Mouse (Mus musculus): ENCODE data around the gene Tubb1. TPM values are rescaled to one million over a fixed set of nuclear protein-coding genes. Genes with fewer than 3 reads are reported as not detected.
A peak's percentile ranks its signal among the peaks of the same experiment; 100 is the strongest.

The Tubb1 gene
- not detected in 2 replicates for polyA plus RNA-seq (2011; ENCODE audit: insufficient read depth, insufficient read length, low read depth, missing spikeins)

DNA sequence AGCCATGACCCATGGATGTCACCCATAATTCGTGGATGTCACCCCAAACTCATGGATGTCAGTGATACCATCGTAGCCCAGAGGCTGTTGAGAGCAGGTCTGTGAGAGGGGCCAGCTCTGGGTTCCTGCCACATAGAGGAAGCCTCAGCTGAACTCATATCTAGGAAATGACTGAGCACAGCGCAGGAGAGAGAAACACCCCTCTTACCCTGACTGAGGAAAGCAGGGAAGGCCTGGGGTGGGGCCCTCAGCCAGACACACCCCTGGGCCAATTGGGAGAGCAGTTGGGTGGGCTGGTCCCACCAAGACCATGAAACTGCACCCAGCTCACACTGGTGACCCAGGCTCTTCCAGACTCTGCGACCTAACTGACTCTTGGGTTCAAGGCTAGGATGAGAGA, at the start of gene Tubb1:
TSS of gene Tubb1 (plus strand) at position 343 of the 400 bp plus-strand sequence.
- no peak for TF ChIP-seq CTCF (IDR thresholded peaks at IDR 0.05; ENCODE audit: low read depth, low read length)
- no peak for TF ChIP-seq EP300 (IDR thresholded peaks at IDR 0.05; ENCODE audit: insufficient read depth, low read depth, low read length)
- TF ChIP-seq POLR2A (IDR thresholded peaks at IDR 0.05; ENCODE audit: insufficient read depth, low read length), result no peak

DNA sequence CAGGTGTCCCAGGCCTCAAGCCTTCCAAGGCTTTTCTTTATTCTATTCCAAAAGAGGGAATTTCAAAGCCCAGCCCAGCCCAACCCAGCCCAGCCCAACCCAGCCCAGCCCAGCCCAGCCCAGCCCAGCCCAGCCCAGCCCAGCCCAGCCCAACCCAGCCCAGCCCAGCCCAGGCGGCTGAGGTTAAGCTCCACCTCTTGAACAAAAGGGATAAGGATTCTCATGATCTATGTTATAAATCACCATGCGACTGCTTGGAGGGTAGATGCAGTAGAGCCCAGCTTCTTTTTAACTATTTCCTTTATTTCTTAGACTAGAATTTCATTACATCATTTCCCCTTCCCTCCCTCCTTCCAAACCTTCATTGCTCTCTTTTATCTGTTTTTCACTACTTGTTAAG, 40.3 kb upstream of the Tubb1 start:
- Histone ChIP-seq H3K4me1 (ENCODE audit: control insufficient read depth, insufficient read depth, low read length) (peaks cover 2% of the 10 kb centered on the region), H3K9me3 (replicated peaks; ENCODE audit: control insufficient read depth, insufficient read depth, low read length, poor library complexity, severe bottlenecking) (no peaks in the 10 kb centered on the region), H3K9ac (ENCODE audit: low read depth, poor library complexity, severe bottlenecking) (no peak overlapping the region), H3K36me3 (ENCODE audit: control insufficient read depth, insufficient read depth, low read length, poor library complexity, severe bottlenecking) (no peaks in the 10 kb centered on the region), H3K27me3 (ENCODE audit: control insufficient read depth, insufficient read depth, low read length, poor library complexity, severe bottlenecking) (no peaks in the 10 kb centered on the region), H3K27ac (ENCODE audit: insufficient read depth, low read length) (no peak overlapping the region), H3K4me3 (ENCODE audit: low read depth, low read length) (no peak overlapping the region)
- TF ChIP-seq POLR2A (IDR thresholded peaks at IDR 0.05; ENCODE audit: insufficient read depth, low read length) (no peak), EP300 (IDR thresholded peaks at IDR 0.05; ENCODE audit: insufficient read depth, low read depth, low read length) (0 out of 2 replicates have a peak, but pooled peaks have one; percentile 0), CTCF (IDR thresholded peaks at IDR 0.05; ENCODE audit: low read depth, low read length) (no peak)

More for the DNA sequence above, at the start of gene Tubb1:
- no peaks in the 10 kb centered on the region for H3K9me3 ChIP-seq (replicated peaks; ENCODE audit: control insufficient read depth, insufficient read depth, low read length, poor library complexity, severe bottlenecking)
- no peaks in the 10 kb centered on the region for H3K4me1 ChIP-seq (ENCODE audit: control insufficient read depth, insufficient read depth, low read length)
- H3K27ac ChIP-seq (ENCODE audit: insufficient read depth, low read length), result no peak within 1 kb of the TSS
- no peaks in the 10 kb centered on the region for H3K36me3 ChIP-seq (ENCODE audit: control insufficient read depth, insufficient read depth, low read length, poor library complexity, severe bottlenecking)
- no peak within 1 kb of the TSS for H3K9ac ChIP-seq (ENCODE audit: low read depth, poor library complexity, severe bottlenecking)
- H3K27me3 ChIP-seq (ENCODE audit: control insufficient read depth, insufficient read depth, low read length, poor library complexity, severe bottlenecking), result no peaks in the 10 kb centered on the region
- H3K4me3 ChIP-seq (ENCODE audit: low read depth, low read length), result no peak within 1 kb of the TSS

DNA sequence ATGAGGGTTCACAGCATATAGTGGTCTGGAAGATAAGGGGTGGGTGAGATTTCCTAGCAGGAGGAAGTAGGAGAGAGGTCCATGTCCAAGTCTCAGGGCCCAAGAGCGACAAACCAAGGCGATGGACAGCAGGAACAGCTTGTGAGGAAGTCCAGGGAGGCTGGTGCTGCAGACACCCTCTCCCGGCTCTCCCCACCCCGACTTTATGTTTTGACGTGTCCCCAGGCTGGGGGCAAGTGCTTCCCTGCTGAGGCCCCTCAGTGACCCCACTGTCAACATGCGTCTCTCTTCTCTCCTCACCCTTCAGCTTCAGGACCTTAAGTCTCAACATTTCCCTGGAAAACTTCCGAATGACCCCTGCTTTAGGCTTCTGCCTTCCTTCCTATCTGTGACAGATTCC, 37.4 kb upstream of the Tubb1 start:
- H3K4me3 ChIP-seq (ENCODE audit: low read depth, low read length), result no peak overlapping the region
- H3K9ac ChIP-seq (ENCODE audit: low read depth, poor library complexity, severe bottlenecking), result no peak overlapping the region
- no peaks in the 10 kb centered on the region for H3K9me3 ChIP-seq (replicated peaks; ENCODE audit: control insufficient read depth, insufficient read depth, low read length, poor library complexity, severe bottlenecking)
- TF ChIP-seq EP300 (IDR thresholded peaks at IDR 0.05; ENCODE audit: insufficient read depth, low read depth, low read length), result no peak
- H3K27ac ChIP-seq (ENCODE audit: insufficient read depth, low read length), result no peak overlapping the region
- H3K36me3 ChIP-seq (ENCODE audit: control insufficient read depth, insufficient read depth, low read length, poor library complexity, severe bottlenecking), result no peaks in the 10 kb centered on the region
- peaks cover 2% of the 10 kb centered on the region for H3K4me1 ChIP-seq (ENCODE audit: control insufficient read depth, insufficient read depth, low read length)
- H3K27me3 ChIP-seq (ENCODE audit: control insufficient read depth, insufficient read depth, low read length, poor library complexity, severe bottlenecking), result no peaks in the 10 kb centered on the region

DNA sequence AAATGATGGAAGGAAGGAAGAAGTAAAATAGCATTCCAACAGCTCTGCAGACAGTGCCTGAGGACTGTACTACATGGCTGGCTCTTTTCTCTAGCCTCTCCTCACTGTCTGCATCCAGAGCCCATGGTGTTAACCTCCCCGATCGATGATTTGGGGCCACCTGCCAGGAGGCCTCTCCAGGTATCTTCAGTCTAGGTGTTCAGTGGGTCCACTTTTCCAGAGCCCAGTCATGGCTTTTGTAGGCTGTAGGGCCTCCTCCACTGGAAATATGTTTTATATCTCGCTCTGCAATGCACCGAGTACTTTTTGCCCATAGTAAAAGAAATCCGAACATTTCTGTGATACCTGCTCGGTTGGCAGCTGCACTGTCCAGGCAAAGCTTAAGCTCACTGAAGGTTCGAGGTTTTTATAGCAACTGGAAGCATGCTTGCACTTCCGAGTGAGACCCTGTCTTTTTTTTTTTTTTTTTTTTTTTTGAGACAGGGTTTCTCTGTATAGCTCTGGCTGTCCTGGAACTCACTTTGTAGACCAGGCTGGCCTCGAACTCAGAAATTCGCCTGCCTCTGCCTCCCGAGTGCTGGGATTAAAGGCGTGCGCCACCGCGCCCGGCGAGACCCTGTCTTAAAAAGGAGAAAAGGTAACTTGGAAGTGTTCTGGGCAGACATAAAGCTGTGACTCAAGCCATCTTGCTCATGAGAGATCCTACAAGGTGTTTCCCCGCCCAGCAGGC, 35.3 kb upstream of the Tubb1 start:
- H3K4me3 ChIP-seq (ENCODE audit: low read depth, low read length), result no peak overlapping the region
- H3K36me3 ChIP-seq (ENCODE audit: control insufficient read depth, insufficient read depth, low read length, poor library complexity, severe bottlenecking), result no peaks in the 10 kb centered on the region
- no peak for TF ChIP-seq EP300 (IDR thresholded peaks at IDR 0.05; ENCODE audit: insufficient read depth, low read depth, low read length)
- TF ChIP-seq POLR2A (IDR thresholded peaks at IDR 0.05; ENCODE audit: insufficient read depth, low read length), result no peak
- TF ChIP-seq CTCF (IDR thresholded peaks at IDR 0.05; ENCODE audit: low read depth, low read length), result no peak
- H3K9me3 ChIP-seq (replicated peaks; ENCODE audit: control insufficient read depth, insufficient read depth, low read length, poor library complexity, severe bottlenecking), result no peaks in the 10 kb centered on the region
- no peaks in the 10 kb centered on the region for H3K27me3 ChIP-seq (ENCODE audit: control insufficient read depth, insufficient read depth, low read length, poor library complexity, severe bottlenecking)
- H3K4me1 ChIP-seq (ENCODE audit: control insufficient read depth, insufficient read depth, low read length), result no peaks in the 10 kb centered on the region
- no peak overlapping the region for H3K9ac ChIP-seq (ENCODE audit: low read depth, poor library complexity, severe bottlenecking)
- no peak overlapping the region for H3K27ac ChIP-seq (ENCODE audit: insufficient read depth, low read length)

DNA sequence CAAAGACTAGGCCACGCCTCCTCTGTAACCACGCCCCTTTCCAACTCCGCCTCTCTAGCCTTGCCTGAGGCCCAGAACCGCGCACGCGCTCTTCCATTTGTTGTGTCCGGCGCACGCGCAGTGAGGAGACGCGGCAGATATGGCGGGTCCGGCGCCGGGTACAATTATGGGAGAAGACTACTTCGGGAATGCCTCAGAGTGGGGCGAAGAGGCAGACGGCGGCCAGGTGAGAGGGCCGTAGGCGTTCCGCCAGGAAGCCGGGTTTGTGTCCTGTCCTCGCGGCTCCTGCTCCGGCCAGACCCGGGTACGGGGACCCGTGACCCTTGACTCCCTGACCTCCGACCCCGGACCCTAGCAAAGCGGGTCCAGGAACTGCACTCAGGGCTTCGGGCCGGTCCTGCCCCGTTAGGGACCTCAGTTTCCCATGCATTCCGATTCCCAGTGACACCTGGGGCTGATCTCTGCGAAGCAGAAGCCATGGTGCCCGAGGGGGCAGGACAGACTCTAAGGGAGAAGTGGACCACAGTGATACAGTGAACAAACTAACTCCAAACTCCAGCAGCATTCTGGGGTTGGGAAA, 34.7 kb upstream of the Tubb1 start, which contains the start of gene Nelfcd:
TSS of gene Nelfcd (plus strand) at position 74 of the 580 bp plus-strand sequence.
- H3K9me3 ChIP-seq (replicated peaks; ENCODE audit: control insufficient read depth, insufficient read depth, low read length, poor library complexity, severe bottlenecking), result no peaks in the 10 kb centered on the region
- peak within 1 kb of the TSS; percentile 95 for H3K4me3 ChIP-seq (ENCODE audit: low read depth, low read length)
- TF ChIP-seq CTCF (IDR thresholded peaks at IDR 0.05; ENCODE audit: low read depth, low read length) (no peak), POLR2A (IDR thresholded peaks at IDR 0.05; ENCODE audit: insufficient read depth, low read length) (peak; percentile 64), EP300 (IDR thresholded peaks at IDR 0.05; ENCODE audit: insufficient read depth, low read depth, low read length) (no peak)
- H3K36me3 ChIP-seq (ENCODE audit: control insufficient read depth, insufficient read depth, low read length, poor library complexity, severe bottlenecking), result no peaks in the 10 kb centered on the region; the same call in 1 of the 2 replicates
- H3K4me1 ChIP-seq (ENCODE audit: control insufficient read depth, insufficient read depth, low read length), result no peaks in the 10 kb centered on the region
- H3K27me3 ChIP-seq (ENCODE audit: control insufficient read depth, insufficient read depth, low read length, poor library complexity, severe bottlenecking), result no peaks in the 10 kb centered on the region
- H3K27ac ChIP-seq (ENCODE audit: insufficient read depth, low read length), result no peak within 1 kb of the TSS
- H3K9ac ChIP-seq (ENCODE audit: low read depth, poor library complexity, severe bottlenecking), result peak within 1 kb of the TSS; percentile 85

DNA sequence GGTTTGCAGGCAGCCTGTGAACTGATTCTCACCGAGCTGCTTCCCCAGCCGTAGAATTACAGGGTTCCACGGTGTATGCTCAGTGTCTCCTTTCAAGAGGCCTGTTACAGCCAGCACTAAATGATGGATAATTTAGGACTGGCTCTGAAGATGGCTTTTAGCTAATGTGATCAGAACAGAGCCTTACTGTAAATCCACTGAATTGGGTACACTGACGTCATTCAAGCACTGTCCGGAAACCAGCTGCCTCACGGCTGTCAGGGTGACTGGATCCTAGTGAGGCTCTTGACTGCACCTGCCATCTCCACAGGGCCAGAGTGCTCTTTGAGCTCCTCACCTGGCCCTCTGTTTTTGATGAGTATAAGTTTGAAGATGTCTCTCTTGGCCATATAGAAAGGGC, 29.4 kb upstream of the Tubb1 start:
- Histone ChIP-seq H3K27ac (ENCODE audit: insufficient read depth, low read length) (no peak overlapping the region), H3K9ac (ENCODE audit: low read depth, poor library complexity, severe bottlenecking) (no peak overlapping the region), H3K4me3 (ENCODE audit: low read depth, low read length) (no peak overlapping the region), H3K27me3 (ENCODE audit: control insufficient read depth, insufficient read depth, low read length, poor library complexity, severe bottlenecking) (no peaks in the 10 kb centered on the region), H3K36me3 (ENCODE audit: control insufficient read depth, insufficient read depth, low read length, poor library complexity, severe bottlenecking) (peaks cover 7% of the 10 kb centered on the region), H3K4me1 (ENCODE audit: control insufficient read depth, insufficient read depth, low read length) (no peaks in the 10 kb centered on the region), H3K9me3 (replicated peaks; ENCODE audit: control insufficient read depth, insufficient read depth, low read length, poor library complexity, severe bottlenecking) (no peaks in the 10 kb centered on the region)
- TF ChIP-seq EP300 (IDR thresholded peaks at IDR 0.05; ENCODE audit: insufficient read depth, low read depth, low read length), result no peak
- TF ChIP-seq POLR2A (IDR thresholded peaks at IDR 0.05; ENCODE audit: insufficient read depth, low read length), result no peak
- TF ChIP-seq CTCF (IDR thresholded peaks at IDR 0.05; ENCODE audit: low read depth, low read length), result no peak

Measured in ES-Bruce4 (cell line).